Mouse (Mus musculus) liver, adult 2 months (tissue): ENCODE measurements at regions not wholly inside any gene's neighbourhood (a gene's known extent, or its start where the extent isn't known, plus 50 kb on each side); places are given as distances from the start of the nearest gene placed in this dataset.

Source experiments
- CTCF ChIP-seq: fragments of 200-500 bp; IDR thresholded peaks from 2 replicates; pipeline ENCODE4 v1.5.1; 2011; ENCODE audit warnings: low read depth, low read length, control low read depth
- POLR2A ChIP-seq: fragments of 200-500 bp; IDR thresholded peaks from 2 replicates; pipeline ENCODE4 v1.6.1; 2011; ENCODE audit warnings: low read length, control low read depth; ENCODE audit not compliant: insufficient read depth; ENCODE audit errors: extremely low read depth

- TF ChIP-seq CTCF, result no peak
- TF ChIP-seq POLR2A, result no peak
These were observed 364.0 kb downstream of the 1700129C05Rik start for GRCm38 (mm10) chr14:58778675-58779074.
